Mouse (Mus musculus) limb, embryonic 11.5 days (tissue): ENCODE data around the gene Arl8b. TPM values are rescaled to one million over a fixed set of nuclear protein-coding genes. Genes with fewer than 3 reads are reported as not detected.

Experiments
- ATAC-seq: fragments of 200-750 bp; cut with Nextera tagmentation; 2 replicates; pipeline ENCODE4 v1.8.0; 2017; ENCODE audit warnings: low read depth; ENCODE audit not compliant: insufficient number of reproducible peaks, low FRiP score, low TSS enrichment
- DNase-seq: peaks from one replicate; pipeline ENCODE4 v3.0.0-alpha.2; 2015; ENCODE audit warnings: low spot score
- H3K27ac ChIP-seq: fragments of 300-500 bp; sonication (generic); replicated peaks from 2 replicates; pipeline ENCODE4 v1.5.1; 2014; ENCODE audit warnings: low read depth, mild to moderate bottlenecking, low read length
- H3K27me3 ChIP-seq: fragments of 300-500 bp; sonication (generic); 2 replicates; pipeline ENCODE4 v1.6.1; 2014; ENCODE audit warnings: mild to moderate bottlenecking, low read length, mixed read lengths; ENCODE audit not compliant: control insufficient read depth, insufficient read depth
- H3K36me3 ChIP-seq: fragments of 300-500 bp; sonication (generic); 2 replicates; pipeline ENCODE4 v1.6.1; 2014; ENCODE audit warnings: mild to moderate bottlenecking, low read length, moderate library complexity, mixed read lengths; ENCODE audit not compliant: control insufficient read depth, insufficient read depth
- H3K4me1 ChIP-seq: fragments of 300-500 bp; sonication (generic); 2 replicates; pipeline ENCODE4 v1.6.1; 2014; ENCODE audit warnings: low read length, mixed read lengths; ENCODE audit not compliant: control insufficient read depth, insufficient read depth
- H3K4me2 ChIP-seq: fragments of 300-500 bp; sonication (generic); 2 replicates; pipeline ENCODE4 v1.6.1; 2014; ENCODE audit warnings: low read depth, mild to moderate bottlenecking, moderate library complexity; ENCODE audit not compliant: severe bottlenecking
- H3K4me3 ChIP-seq: fragments of 300-500 bp; sonication (generic); 2 replicates; pipeline ENCODE4 v1.5.1; 2014; ENCODE audit warnings: low read depth, low read length
- H3K9ac ChIP-seq: fragments of 300-500 bp; sonication (generic); 2 replicates; pipeline ENCODE4 v1.6.1; 2014; ENCODE audit warnings: mild to moderate bottlenecking, low read length
- H3K9me3 ChIP-seq: fragments of 300-500 bp; sonication (generic); 2 replicates; pipeline ENCODE4 v1.6.1; 2016; ENCODE audit warnings: low read length; ENCODE audit not compliant: control insufficient read depth
- WGBS: fragments of 180-500 bp; shearing (Covaris S2); extraction: QIAGEN DNeasy Blood & Tissue Kit; methylation state at CpG from one replicate; pipeline ENCODE4 v1.1.7; 2014; 5-methylcytosine and 5-hydroxymethylcytosine counted together
- polyA plus RNA-seq: library from polyadenylated mRNA; unstranded; fragments of >200 nt; fragmentation: Nextera tagmentation; extraction: Ambion mirVana; gene quantifications from 2 replicates; pipeline ENCODE4 v1.2.1, GENCODE M21; 2014

Arl8b gene
- polyA plus RNA-seq, 1 experiment from 2014 or later: 73.1 TPM

DNA sequence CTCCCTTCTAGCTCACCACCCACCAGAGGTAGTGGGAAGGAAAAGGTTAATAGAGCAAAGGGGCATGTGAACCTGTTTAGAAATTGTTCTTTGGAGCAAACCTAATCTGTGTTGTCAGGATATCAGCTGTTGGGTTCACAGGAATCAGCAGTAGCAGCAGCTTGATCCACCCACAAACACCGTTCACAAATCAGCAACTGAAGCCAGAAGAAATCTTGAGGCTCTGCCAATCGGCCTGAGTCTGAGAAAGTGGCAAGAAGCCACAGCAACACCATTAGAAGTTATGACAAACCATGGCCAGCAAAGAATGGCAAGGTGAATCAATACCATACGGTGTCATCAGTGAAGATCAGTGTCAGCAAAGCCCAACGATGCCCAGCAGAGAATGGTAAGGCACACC lies 88.4 kb downstream of the Arl8b start:
- DNase-seq (no peak), ATAC-seq (no peak)
- H3K4me2 ChIP-seq: no peak overlapping the region
- H3K36me3 ChIP-seq: no peaks in the 10 kb centered on the region
- 89% methylated on average over 4 of the region's 4 CpGs for WGBS
- H3K4me1 ChIP-seq: no peaks in the 10 kb centered on the region
- no peaks in the 10 kb centered on the region for H3K9me3 ChIP-seq
- no peak overlapping the region for H3K9ac ChIP-seq
- H3K4me3 ChIP-seq: no peak overlapping the region
- no peaks in the 10 kb centered on the region for H3K27me3 ChIP-seq
- H3K27ac ChIP-seq: no peak overlapping the region

Other genes with a start within 250 kb of the Arl8b start
- 1.2 and 3.2 TPM in 2 replicates for gene Bhlhe40, start 122.5 kb upstream of the Arl8b start, polyA plus RNA-seq
- 22.9 and 27.6 TPM in 2 replicates for gene Edem1, start 45.5 kb downstream of the Arl8b start, polyA plus RNA-seq